Mouse (Mus musculus) adrenal gland, postnatal 14 days (tissue): ENCODE data around the gene Cct4. TPM values are rescaled to one million over a fixed set of nuclear protein-coding genes. Genes with fewer than 3 reads are reported as not detected.

ENCODE experiments used
- DNase-seq: peaks from one replicate; pipeline ENCODE4 v3.0.0; 2021; ENCODE audit warnings: mixed read lengths
- total RNA-seq: library from RNA; stranded (reverse); gene quantifications from 2 replicates; pipeline ENCODE4 v1.2.3, GENCODE M21; 2021

Cct4 gene
- total RNA-seq, 1 experiment from 2014 or later: 212 TPM

- no peak for DNase-seq
Measured at GRCm38 (mm10) chr11:22982846-22983245, 7.5 kb upstream of the Cct4 start.

DNA sequence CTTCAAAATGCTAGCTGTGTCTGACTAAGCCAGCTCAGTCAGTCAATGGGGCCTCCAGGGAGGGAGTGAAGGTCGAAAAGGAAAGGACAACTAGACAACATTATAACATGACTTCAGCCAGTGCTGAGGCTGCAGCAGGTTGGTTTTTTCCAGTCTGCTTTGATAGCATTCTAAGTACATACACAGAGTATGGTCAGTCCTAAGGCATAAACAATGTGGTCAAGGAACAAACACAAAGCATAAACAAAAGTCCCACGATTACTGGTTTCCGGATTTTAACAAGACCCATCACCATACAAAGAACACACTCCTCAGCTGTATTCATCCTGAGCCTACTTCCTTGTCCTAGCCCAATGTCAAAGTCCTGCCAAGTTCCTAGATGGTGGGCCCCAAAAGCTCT, 4.8 kb upstream of the Cct4 start:
- DNase-seq: no peak

- peak; percentile 55 for DNase-seq
Measured at GRCm38 (mm10) chr11:22987357-22987756, 3.0 kb upstream of the Cct4 start.

DNA sequence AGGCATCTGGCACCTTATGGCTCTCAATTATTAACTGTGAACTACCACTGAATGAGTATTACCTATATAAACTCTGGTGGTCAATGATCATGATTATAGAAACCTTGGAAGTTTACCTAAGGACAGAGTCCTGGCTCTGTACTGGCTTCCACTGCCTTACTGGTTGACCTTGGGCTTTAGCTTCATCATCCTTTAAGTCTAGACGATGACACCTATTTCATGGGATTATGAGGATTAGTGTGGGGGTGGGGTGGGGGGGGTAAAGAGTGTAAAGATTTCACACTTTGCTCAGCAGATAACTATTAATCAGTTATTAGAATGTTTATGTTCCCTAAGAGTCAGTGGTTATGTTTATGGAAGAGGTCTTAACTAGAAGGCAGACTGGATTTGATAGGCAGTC, 533 bp upstream of the Cct4 start:
- DNase-seq: no peak

DNA sequence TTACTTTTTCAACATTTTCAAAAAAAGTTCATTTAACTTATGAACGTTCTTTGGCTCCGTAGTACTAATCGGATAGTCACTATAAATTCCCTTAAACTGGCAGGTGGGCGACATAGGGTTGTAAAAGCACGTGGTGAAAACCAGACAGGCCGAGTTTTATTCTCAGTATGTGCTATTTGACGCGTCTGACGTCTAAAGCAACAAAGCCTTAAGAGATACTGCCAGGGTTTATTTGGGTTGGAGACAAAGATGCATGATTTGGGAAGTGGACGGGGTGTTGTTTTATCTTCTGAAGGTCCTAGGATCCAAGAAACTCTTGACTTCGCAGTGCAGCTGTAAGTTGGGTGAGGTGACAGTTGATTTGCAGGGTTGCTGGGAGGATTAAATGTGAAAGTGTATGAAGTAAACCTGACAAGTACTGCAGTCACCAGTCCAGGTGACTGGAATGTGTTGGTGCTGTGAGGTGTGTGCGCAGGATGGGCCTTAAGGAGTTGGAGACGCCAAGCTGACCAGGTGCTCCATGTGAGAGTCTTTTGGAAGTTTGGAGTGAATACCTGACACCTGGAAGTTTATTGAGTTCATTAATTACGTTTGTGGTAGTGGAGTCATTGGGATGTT, 1.0 kb downstream of the Cct4 start:
- no peak for DNase-seq

- DNase-seq: no peak
Measured at GRCm38 (mm10) chr11:22994271-22994670, 4.0 kb downstream of the Cct4 start.

DNA sequence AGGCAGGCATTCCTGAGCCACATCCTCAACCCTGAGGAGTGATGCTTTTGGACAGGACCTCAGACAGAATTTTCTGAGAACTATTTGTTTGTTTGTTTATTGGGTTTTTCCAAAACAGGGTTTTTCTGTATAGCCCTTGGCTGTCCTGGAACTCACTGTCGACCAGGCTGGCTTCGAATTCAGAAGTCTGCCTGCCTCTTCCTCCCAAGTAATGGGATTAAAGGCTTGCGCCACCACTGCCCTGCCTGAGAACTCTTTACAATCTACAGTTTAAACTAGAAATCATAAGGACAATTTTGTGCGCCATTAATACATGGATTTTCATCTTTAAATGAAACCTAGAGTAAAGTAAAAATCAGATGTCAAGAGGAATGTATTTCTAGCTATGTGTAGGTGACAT, 5.1 kb downstream of the Cct4 start:
- DNase-seq: no peak

DNA sequence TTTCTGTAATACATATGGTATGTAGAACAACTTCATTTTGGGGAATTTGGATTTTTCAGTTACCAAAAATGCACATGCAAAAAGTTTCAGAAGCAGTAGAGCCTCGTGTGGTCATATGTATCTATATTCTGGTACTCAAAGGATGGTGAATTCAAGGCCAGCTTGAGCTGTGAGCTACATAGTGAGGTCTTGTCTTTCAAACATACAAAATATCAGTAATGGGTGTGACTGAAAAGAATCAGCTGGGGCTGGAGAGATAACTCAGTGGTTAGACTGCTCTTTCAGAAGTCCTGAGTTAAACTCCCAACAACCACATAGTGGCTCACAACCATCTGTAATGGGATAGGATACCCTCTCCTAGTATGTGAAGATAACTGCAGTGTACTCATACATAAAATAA, 8.0 kb downstream of the Cct4 start:
- DNase-seq: no peak

GRCm38 (mm10) chr11:23005276-23005675, 15.0 kb downstream of the Cct4 start:
- DNase-seq: no peak

DNA sequence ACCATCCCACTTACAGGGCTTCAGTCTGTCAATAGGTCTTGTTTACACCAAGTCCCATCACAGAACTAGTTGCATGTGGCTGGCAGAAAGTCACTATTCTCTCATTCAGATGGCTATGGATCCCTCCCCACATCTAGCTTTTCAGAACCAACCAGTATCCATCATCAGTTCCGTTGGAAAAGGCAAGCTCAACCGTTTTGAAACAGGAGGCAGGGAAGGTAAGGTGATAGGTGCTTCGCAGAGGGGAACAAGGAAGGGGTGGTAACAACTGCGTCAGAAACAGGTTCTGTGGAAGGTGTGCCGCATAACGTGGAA, 16.8 kb downstream of the Cct4 start:
- no peak for DNase-seq

DNA sequence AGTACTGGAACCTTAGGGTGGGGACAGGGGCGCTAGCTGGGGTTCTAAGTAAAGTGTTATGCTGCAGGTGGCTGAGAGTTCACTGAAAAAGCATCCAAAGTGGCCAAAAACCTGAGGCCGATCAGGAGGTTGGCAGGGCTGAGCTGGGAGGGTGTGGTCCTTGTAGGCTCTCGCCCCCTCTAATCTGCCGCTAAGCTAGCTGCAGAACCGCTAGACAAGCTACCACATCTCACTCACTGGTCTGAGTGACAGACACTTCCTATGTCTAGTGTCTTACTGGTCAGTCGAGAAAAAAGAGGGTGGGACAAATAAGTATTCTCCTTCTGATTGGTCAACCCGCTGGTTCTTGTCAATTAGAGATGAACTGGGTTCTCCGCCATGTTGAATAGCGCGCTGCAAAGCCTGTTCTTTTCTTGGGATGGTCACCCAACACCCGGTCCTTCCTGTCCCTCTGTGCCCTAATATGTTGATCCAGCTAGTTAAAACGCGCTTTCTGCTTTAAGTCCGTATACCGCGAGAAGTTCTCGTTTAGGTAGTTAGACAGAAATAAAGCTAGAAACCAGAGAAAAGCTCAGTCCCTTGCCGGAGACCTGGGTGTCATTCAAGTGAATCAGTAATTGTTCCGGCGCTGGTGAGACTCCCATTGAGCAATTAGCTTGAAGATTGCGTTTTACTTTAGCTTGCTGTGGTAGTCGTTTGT, 17.3 kb downstream of the Cct4 start, which contains the start of gene Fam161a:
Fam161a (plus strand) TSS at position 51 of the 700 bp plus-strand sequence.
- DNase-seq: peak; percentile 84

GRCm38 (mm10) chr11:23008181-23008823, 18.0 kb downstream of the Cct4 start:
- peak; percentile 91 for DNase-seq

- no peak for DNase-seq
Measured at GRCm38 (mm10) chr11:23008824-23009200, 18.5 kb downstream of the Cct4 start.

GRCm38 (mm10) chr11:23013096-23013495, 22.8 kb downstream of the Cct4 start:
- DNase-seq: no peak

- DNase-seq: no peak
Measured at GRCm38 (mm10) chr11:23013580-23014294, 23.4 kb downstream of the Cct4 start.

DNA sequence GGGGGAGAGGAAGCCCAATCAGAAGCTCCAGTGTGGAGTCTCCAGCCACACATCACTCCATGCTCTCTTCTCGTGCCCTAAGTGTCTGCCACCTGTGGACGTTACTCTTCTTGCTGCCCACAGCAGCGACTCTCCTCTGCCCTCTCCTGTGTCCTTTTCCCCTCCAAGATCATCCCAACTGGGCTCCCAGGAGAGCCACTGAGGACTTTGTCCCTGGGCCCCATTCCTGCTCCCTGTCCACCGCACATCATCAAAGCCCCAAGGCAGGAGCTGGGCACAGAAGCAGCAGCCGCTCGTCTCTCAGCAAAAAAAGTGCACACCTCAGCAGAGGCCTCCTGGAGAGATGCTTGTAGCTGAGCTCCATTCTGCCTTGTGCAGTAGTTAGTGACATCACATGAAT, 24.7 kb downstream of the Cct4 start:
- no peak for DNase-seq

- DNase-seq: no peak
Measured at GRCm38 (mm10) chr11:23017943-23018342, 27.6 kb downstream of the Cct4 start.

- peak; percentile 31 for DNase-seq
Measured at GRCm38 (mm10) chr11:23020116-23020770, 29.9 kb downstream of the Cct4 start.

DNA sequence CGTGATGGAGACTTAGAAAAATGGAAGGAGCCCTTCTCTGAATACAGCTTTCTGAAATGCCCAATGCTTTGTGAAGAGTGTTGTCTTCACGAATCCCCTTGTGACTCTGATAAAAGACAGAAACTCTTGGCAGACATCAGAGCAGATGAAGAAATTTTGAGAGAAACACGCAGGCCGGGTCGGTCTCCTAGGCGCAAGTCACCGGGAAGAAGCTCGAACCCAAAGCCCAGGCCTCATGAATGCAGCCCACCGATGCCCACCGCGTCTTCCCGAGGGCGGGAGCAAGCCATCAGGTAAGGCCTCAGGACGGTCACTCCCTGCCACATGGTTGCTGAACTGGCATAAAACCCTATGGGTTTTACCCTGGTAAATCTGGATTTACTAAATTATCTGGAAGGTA, 30.5 kb downstream of the Cct4 start:
- DNase-seq: no peak

GRCm38 (mm10) chr11:23023155-23023554, 32.8 kb downstream of the Cct4 start:
- no peak for DNase-seq

- no peak for DNase-seq
Measured at GRCm38 (mm10) chr11:23024169-23024568, 33.9 kb downstream of the Cct4 start.

DNA sequence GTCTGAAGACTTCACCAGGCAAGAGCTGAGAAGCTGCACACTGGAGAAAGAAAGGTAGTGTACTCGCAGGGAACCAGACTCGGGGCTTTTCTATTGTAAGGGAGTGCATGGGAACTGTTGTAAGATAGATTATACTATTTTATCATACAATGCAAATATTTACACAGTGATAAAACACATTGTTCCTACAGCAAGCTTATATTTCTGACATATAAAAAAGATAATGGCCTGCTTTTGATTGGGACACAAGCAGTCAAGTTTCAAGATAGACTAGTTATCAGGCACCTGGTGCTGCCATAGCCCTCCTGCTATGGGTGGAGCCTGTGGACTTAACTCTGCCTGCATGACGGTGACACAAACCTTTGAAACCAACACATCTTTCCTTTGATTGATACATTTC, 38.6 kb downstream of the Cct4 start:
- no peak for DNase-seq

DNA sequence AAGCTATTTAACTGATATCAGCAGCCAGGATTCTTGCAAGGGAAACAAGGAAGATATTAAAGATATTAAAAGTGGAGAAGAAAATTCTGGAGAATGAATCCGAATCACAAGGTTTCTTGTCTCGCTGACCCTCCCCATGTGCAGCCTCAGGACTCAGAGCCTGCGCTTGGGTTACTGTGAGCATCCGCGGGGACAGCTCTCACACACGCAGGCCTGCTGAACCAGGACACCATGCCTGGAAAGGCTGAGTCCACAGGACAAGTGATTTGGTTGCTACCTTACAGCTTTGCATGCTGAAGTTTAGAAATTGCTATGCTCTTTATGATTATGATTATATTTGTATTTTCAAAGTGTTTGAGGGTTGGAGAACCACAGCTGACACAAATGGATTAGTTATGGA, 39.1 kb downstream of the Cct4 start:
- DNase-seq: no peak
